Mouse (Mus musculus): Measurements from ENCODE around the gene Hmg20b.

DNA sequence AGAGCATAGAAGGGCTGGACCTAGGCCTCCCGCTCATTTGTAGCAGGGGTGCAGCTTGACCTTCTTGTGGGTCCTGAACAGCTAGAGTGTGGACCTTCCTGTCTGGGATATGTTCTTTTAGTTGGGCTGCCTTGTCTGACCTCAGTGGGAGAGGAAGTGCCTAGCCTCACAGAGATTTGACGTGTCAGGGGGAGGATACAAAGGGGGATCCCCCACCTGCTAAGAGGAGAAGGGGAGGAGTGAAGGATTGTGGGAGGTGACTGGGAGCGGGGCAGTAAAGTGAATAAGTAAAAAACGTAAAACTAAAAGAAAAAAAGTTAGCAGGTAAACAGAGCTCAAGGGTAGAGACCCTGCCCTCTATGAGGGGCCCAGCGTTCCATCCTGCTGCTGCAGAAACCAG lies 40.7 kb downstream of the Hmg20b start:
- TF ChIP-seq CTCF (conservative IDR thresholded peaks at IDR 0.05; ENCODE audit: low read length) (no peak), POU5F1 (IDR thresholded peaks at IDR 0.05; ENCODE audit: borderline replicate concordance, low read length) (no peak)

Data from E14TG2a.4 (cell line).